Mouse (Mus musculus) forebrain, embryonic 11.5 days (tissue): ENCODE results near the gene Arfgap3. TPM values are rescaled to one million over a fixed set of nuclear protein-coding genes. Genes with fewer than 3 reads are reported as not detected.
"Not testable (repeated sequence)": the region's sequence is repeated elsewhere in the genome, so short reads cannot be mapped to it uniquely, and the experiment has no call there.

Experiments
- ATAC-seq: fragments of 200-750 bp; cut with Nextera tagmentation; replicated peaks from 2 replicates; pipeline ENCODE4 v1.8.0; 2017; ENCODE audit warnings: moderate TSS enrichment; ENCODE audit not compliant: low FRiP score
- DNase-seq: peaks from one replicate; pipeline ENCODE4 v3.0.0-alpha.2; 2017; ENCODE audit warnings: low spot score
- H3K27ac ChIP-seq: fragments of 300-500 bp; sonication (generic); 2 replicates; pipeline ENCODE4 v1.5.1; 2014; ENCODE audit warnings: low read depth, low read length
- H3K27me3 ChIP-seq: fragments of 300-500 bp; sonication (generic); 2 replicates; pipeline ENCODE4 v1.6.1; 2014; ENCODE audit warnings: mild to moderate bottlenecking, low read length, mixed read lengths; ENCODE audit not compliant: control insufficient read depth, insufficient read depth
- H3K36me3 ChIP-seq: fragments of 300-500 bp; sonication (generic); 2 replicates; pipeline ENCODE4 v1.6.1; 2014; ENCODE audit warnings: mild to moderate bottlenecking, low read length, moderate library complexity, mixed read lengths; ENCODE audit not compliant: control insufficient read depth, insufficient read depth
- H3K4me1 ChIP-seq: fragments of 300-500 bp; sonication (generic); replicated peaks from 2 replicates; pipeline ENCODE4 v1.6.1; 2014; ENCODE audit warnings: low read length, mixed read lengths; ENCODE audit not compliant: control insufficient read depth, insufficient read depth
- H3K4me2 ChIP-seq: fragments of 300-500 bp; sonication (generic); 2 replicates; pipeline ENCODE4 v1.6.1; 2014; ENCODE audit warnings: low read depth, mild to moderate bottlenecking, low read length, moderate library complexity, mixed read lengths; ENCODE audit not compliant: severe bottlenecking
- H3K4me3 ChIP-seq: fragments of 300-500 bp; sonication (generic); 2 replicates; pipeline ENCODE4 v1.5.1; 2014; ENCODE audit warnings: low read depth, low read length
- H3K9ac ChIP-seq: fragments of 300-500 bp; sonication (generic); 2 replicates; pipeline ENCODE4 v1.6.1; 2014; ENCODE audit warnings: low read length
- H3K9me3 ChIP-seq: fragments of 300-500 bp; sonication (generic); 2 replicates; pipeline ENCODE4 v1.6.1; 2016; ENCODE audit warnings: low read length, mixed read lengths; ENCODE audit not compliant: control insufficient read depth
- WGBS: fragments of 180-500 bp; shearing (Covaris S2); extraction: QIAGEN DNeasy Blood & Tissue Kit; methylation state at CpG from one replicate; pipeline ENCODE4 v1.1.7; 2014; 5-methylcytosine and 5-hydroxymethylcytosine counted together
- polyA plus RNA-seq: library from polyadenylated mRNA; unstranded; fragments of >200 nt; fragmentation: Nextera tagmentation; extraction: Ambion mirVana; gene quantifications from 2 replicates; pipeline ENCODE4 v1.2.1, GENCODE M21; 2014

The Arfgap3 gene
- polyA plus RNA-seq, 1 experiment from 2014 or later: 35.0 TPM

- H3K4me2 ChIP-seq: no peak overlapping the region
- no peak for DNase-seq
- no peak for ATAC-seq
- no peaks in the 10 kb centered on the region for H3K27me3 ChIP-seq
- H3K4me1 ChIP-seq: no peaks in the 10 kb centered on the region
- 85% methylated on average over 8 of the region's 8 CpGs for WGBS
- no peaks in the 10 kb centered on the region; the same call in 1 of the 2 replicates for H3K36me3 ChIP-seq
- H3K9me3 ChIP-seq: no peaks in the 10 kb centered on the region
- H3K27ac ChIP-seq: no peak overlapping the region
- no peak overlapping the region for H3K9ac ChIP-seq
- H3K4me3 ChIP-seq: no peak overlapping the region
Measured at GRCm38 (mm10) chr15:83337903-83338870, 11.9 kb downstream of the Arfgap3 start.

- H3K4me1 ChIP-seq: no peaks in the 10 kb centered on the region
- H3K9me3 ChIP-seq: no peaks in the 10 kb centered on the region
- ATAC-seq (no peak), DNase-seq (no peak)
- H3K36me3 ChIP-seq: no peaks in the 10 kb centered on the region; the same call in 1 of the 2 replicates
- no peaks in the 10 kb centered on the region for H3K27me3 ChIP-seq
- H3K4me3 ChIP-seq: no peak overlapping the region
- H3K9ac ChIP-seq: no peak overlapping the region
- H3K27ac ChIP-seq: no peak overlapping the region
- no peak overlapping the region for H3K4me2 ChIP-seq
- 81% methylated on average over 3 of the region's 3 CpGs for WGBS
Measured at GRCm38 (mm10) chr15:83332373-83332772, 17.7 kb downstream of the Arfgap3 start.

GRCm38 (mm10) chr15:83328952-83329351 lies 21.1 kb downstream of the Arfgap3 start:
- no peak for ATAC-seq
- Histone ChIP-seq H3K4me1 (no peaks in the 10 kb centered on the region), H3K9me3 (no peaks in the 10 kb centered on the region), H3K27me3 (no peaks in the 10 kb centered on the region), H3K27ac (no peak overlapping the region), H3K4me2 (no peak overlapping the region), H3K9ac (no peak overlapping the region), H3K4me3 (no peak overlapping the region), H3K36me3 (no peaks in the 10 kb centered on the region; the same call in 1 of the 2 replicates)
- no peak for DNase-seq
- 91% methylated on average over 5 of the region's 5 CpGs for WGBS

GRCm38 (mm10) chr15:83323071-83323470 lies 27.0 kb downstream of the Arfgap3 start:
- no peak overlapping the region for H3K9ac ChIP-seq
- H3K27ac ChIP-seq: no peak overlapping the region
- 91% methylated on average over 2 of the region's 2 CpGs for WGBS
- no peaks in the 10 kb centered on the region for H3K27me3 ChIP-seq
- no peak overlapping the region for H3K4me3 ChIP-seq
- ATAC-seq: no peak
- H3K4me2 ChIP-seq: no peak overlapping the region
- H3K36me3 ChIP-seq: no peaks in the 10 kb centered on the region; the same call in 1 of the 2 replicates
- no peaks in the 10 kb centered on the region for H3K9me3 ChIP-seq
- no peaks in the 10 kb centered on the region for H3K4me1 ChIP-seq
- DNase-seq: no peak

DNA sequence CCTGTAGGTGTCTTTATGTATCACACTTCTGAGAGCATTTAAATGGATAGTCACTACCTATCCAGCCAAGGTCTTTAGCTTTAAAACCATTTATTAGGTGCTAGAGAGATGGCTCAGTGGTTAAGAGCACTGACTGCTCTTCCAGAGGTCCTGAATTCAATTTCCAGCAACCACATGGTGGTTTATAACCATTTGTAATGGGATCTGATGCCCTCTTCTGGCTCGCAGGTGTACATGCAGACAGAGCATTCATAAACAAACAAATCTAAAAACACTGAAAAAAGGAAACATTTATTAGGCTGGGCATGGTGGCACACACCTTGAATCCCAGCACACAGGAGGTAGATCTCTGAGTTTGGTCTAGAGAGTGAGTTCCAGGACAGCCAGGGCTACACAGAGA lies 35.1 kb downstream of the Arfgap3 start:
- Histone ChIP-seq H3K4me3 (no peak overlapping the region), H3K27ac (no peak overlapping the region), H3K36me3 (no peaks in the 10 kb centered on the region; the same call in 1 of the 2 replicates), H3K27me3 (no peaks in the 10 kb centered on the region), H3K9me3 (no peaks in the 10 kb centered on the region), H3K4me1 (no peaks in the 10 kb centered on the region), H3K9ac (no peak overlapping the region), H3K4me2 (no peak overlapping the region)
- whole genome bisulfite sequencing: 71% methylated on average over 1 of the region's 1 CpGs
- no peak for DNase-seq
- no peak for ATAC-seq

- Histone ChIP-seq H3K27me3 (no peaks in the 10 kb centered on the region), H3K4me2 (no peak overlapping the region), H3K9me3 (no peaks in the 10 kb centered on the region), H3K4me3 (no peak overlapping the region), H3K9ac (no peak overlapping the region), H3K27ac (no peak overlapping the region), H3K4me1 (no peaks in the 10 kb centered on the region), H3K36me3 (no peaks in the 10 kb centered on the region; the same call in 1 of the 2 replicates)
- 90% methylated on average over 5 of the region's 5 CpGs for WGBS
- ATAC-seq (no peak), DNase-seq (no peak)
Measured at GRCm38 (mm10) chr15:83309878-83310277, 40.2 kb downstream of the Arfgap3 start.

- not testable (repeated sequence) for H3K9me3 ChIP-seq, H3K4me3 ChIP-seq, H3K4me1 ChIP-seq, ATAC-seq, H3K27me3 ChIP-seq, DNase-seq, H3K9ac ChIP-seq, H3K4me2 ChIP-seq, H3K36me3 ChIP-seq, H3K27ac ChIP-seq
- 89% methylated on average over 1 of the region's 1 CpGs for WGBS
Measured at GRCm38 (mm10) chr15:83308708-83309107, 41.3 kb downstream of the Arfgap3 start.

DNA sequence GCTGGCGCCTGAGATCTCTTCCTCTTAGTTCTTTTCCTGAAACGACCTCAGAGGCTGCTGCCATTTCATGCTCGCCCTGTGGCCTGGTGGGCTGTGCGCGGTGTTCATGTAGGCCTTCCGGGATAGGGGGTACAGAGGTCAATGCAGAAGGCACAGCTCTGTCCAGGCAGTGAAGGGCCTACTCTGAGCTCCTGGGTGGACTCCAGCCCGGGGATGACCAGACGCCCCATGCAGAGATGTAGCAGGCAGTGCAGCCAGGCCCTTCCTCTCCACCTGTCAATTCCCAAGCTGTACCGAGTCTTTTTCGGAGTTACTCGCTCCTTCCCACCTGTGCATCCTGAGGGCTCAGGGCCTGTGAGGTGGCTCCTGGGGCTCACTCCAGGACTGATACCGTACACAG lies 43.9 kb downstream of the Arfgap3 start:
- H3K36me3 ChIP-seq: no peaks in the 10 kb centered on the region; the same call in 1 of the 2 replicates
- no peaks in the 10 kb centered on the region for H3K4me1 ChIP-seq
- no peak overlapping the region for H3K9ac ChIP-seq
- peak overlapping the region; percentile 18; the same call in 1 of the 2 replicates for H3K27ac ChIP-seq
- ATAC-seq (no peak), DNase-seq (no peak)
- WGBS: 90% methylated on average over 12 of the region's 12 CpGs
- no peaks in the 10 kb centered on the region for H3K9me3 ChIP-seq
- H3K4me2 ChIP-seq: no peak overlapping the region
- H3K27me3 ChIP-seq: no peaks in the 10 kb centered on the region
- H3K4me3 ChIP-seq: no peak overlapping the region
